In the genomic region with DNA sequence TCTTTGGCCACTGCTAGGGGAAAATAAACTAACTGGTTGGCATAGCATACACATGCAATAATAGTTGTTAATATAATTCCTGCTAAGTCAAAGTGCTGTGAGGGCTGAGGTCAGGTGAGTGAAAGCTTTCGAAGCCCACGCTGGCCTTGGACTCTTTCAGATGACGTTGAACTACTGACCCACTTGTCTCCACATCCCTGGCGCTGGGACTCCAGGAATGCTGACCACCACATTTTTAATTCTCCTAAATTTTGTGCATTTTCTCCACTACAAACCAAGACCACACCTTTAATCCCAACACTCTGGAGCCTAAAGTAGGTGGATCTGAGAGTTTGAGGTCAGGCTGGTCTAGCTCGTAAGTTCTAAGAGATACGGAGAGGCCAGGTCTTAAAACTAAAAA, we compare ENCODE assay signal across 19 mouse cellular contexts. TPM values are rescaled to one million over a fixed set of nuclear protein-coding genes. Genes with fewer than 3 reads are reported as not detected.
"Had no signal": no experiment of that assay in that cellular context is flagged by ENCODE, and none has a peak within 500 bp of the region (broad histone marks: within the 10 kb centered on the region; RNA-seq: fewer than 3 reads in every experiment).

No protein-coding gene starts in this region.

- H3K9me3 ChIP-seq: limb, embryonic 12.5 days; liver, embryonic 13.5 days; midbrain, embryonic 12.5 days had no signal

- H3K27ac ChIP-seq: kidney, postnatal 0 days; limb, embryonic 12.5 days; liver, embryonic 13.5 days had no signal

- DNase-seq: kidney, adult 9 months; kidney, postnatal 36 days; layer of hippocampus, adult 9-11 months; layer of hippocampus, postnatal 36 days; liver, embryonic 13.5 days; lung, embryonic 14.5 days; lung, postnatal 10 days; lung, postnatal 4 days; retina, postnatal 1 day; right cerebral cortex, postnatal 4 days; spleen, adult 18-20 months; thymus, adult 18-20 months; thymus, postnatal 14 days had no signal

- H3K36me3 ChIP-seq: limb, embryonic 12.5 days; liver, embryonic 13.5 days; midbrain, embryonic 12.5 days had no signal

- ATAC-seq: inflammation-experienced regulatory T-cells, adult 6 months had no signal

RNA-seq across cellular contexts. Expression of a gene that starts 32.5 kb away (rescaled TPM):
- polyA plus RNA-seq: inflammation-experienced regulatory T-cells, adult 6 months; intestine, postnatal 0 days; kidney, postnatal 0 days; liver, embryonic 13.5 days; lung, embryonic 14.5 days; stomach, embryonic 14.5 days had no signal
